Mouse (Mus musculus) erythroblast, adult 5-6 weeks (primary cell): ENCODE results near the gene Anks1. TPM values are rescaled to one million over a fixed set of nuclear protein-coding genes. Genes with fewer than 3 reads are reported as not detected.

Experiments used
- ATAC-seq: replicated peaks from 2 replicates; pipeline ENCODE4 v1.8.0; 2016; ENCODE audit warnings: moderate number of reproducible peaks, mild to moderate bottlenecking, moderate TSS enrichment, inconsistent platforms; ENCODE audit not compliant: poor library complexity, low FRiP score, severe bottlenecking
- total RNA-seq, 2 experiments: library from RNA; stranded (forward) in 1 of 2; stranded (reverse) in 1 of 2; fragments of 150-400 nt in 1 of 2; fragments of 200-764, 138-1000 nt in 1 of 2; gene quantifications; 2 replicates each; pipeline versions ENCODE4 v1.2.3 to v1.2.4; 2015 to 2017; ENCODE audit warnings: low replicate concordance in 2 of 2

Anks1 gene
- total RNA-seq, 2 experiments from 2014 or later = 6.1 to 8.5 TPM

GRCm38 (mm10) chr17:28036813-28037756 lies 128.0 kb downstream of the Anks1 start:
- ATAC-seq = no peak

DNA sequence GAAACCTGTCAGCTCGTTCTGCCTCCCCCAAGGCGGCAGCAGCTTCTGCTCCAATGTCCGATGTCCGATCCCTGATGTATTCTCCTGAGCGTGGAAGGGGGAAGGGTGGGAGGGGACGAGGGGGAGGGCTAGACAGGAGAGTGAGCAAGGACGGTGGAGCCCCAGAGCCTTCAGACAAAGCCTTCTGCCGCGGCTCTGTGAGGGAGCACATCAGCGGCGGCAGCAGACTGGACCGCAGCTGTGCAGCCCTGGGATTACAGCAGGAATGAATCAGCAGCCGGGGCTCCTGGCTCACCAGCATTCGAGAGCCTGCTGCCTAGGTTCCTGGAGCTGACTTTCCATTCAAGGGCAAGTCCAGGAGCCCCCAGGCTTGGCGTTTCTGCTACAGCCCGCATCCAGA lies 131.5 kb downstream of the Anks1 start:
- no peak for ATAC-seq

- ATAC-seq = no peak
These were observed 132.2 kb downstream of the Anks1 start for GRCm38 (mm10) chr17:28041298-28041697.

- no peak for ATAC-seq
These were observed 133.2 kb downstream of the Anks1 start for GRCm38 (mm10) chr17:28042299-28042771.

DNA sequence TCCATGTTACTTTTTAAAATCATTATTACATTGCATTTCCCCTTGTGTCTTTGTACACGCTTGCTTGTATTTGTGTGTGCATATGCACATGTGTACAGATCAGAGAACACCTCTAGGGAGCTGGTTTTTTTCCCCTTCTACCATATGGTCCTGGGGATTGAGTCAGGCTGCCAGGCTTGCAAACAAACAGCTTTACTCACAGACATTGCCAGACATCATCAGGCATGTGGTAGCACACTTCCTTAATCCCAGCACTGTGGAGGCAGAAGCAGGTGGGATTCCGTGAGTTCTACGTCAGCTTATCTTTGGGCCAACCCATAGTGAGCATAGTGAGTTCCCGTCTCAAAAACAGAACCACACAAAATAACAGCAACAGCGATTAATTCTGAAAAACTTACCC lies 137.9 kb downstream of the Anks1 start:
- ATAC-seq = no peak

- ATAC-seq = no peak
These were observed 138.4 kb downstream of the Anks1 start for GRCm38 (mm10) chr17:28047520-28047919.

DNA sequence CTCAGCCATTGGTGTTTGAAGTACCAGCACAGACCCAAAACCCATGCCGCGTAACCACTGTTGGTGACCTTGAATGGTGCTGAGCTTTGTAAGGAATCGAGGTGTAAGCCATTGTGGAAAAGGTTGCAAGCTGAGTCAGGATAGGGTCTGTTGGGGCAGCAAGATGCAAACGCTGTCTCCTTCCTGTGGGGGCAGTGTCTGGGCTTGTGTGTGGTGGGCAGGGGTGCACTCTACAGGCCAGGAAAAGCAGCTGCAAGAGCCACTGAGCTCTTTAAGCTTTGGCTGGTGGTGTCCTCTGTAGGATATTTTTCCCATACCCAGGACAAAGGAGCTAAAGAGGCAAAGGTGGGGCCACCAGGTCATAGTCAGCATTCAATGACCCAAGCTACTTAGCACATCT lies 139.3 kb downstream of the Anks1 start:
- ATAC-seq = no peak

GRCm38 (mm10) chr17:28050210-28050609 lies 141.1 kb downstream of the Anks1 start:
- ATAC-seq = no peak

DNA sequence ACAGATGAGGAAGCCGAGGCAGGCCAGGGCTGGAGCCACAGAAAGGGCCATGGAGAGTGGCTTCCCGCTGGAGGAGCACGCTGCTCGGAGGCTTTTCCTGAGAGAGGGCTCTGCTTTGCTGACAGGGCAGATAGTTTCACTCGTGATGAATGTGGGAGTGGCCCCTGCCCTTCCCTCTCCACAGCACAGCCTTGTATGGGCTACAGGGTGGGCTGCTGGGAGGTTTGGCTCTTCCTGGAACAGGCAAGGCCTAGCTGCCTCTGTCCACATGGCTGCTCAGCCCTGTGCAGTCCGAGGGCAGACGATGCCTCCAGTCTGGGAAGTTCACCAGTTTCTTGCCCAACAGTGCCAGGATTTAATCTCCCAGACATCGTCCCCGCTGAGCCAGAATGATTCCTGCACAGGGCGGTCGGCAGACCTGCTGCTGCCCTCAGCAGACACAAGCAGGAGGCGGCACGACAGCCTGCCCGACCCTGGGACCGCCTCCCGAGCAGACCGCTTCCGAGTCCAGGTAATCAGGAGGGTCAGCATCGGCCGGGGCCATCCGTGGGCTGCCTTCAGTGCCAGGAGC lies 143.3 kb downstream of the Anks1 start:
- no peak for ATAC-seq

GRCm38 (mm10) chr17:28058346-28058745 lies 149.2 kb downstream of the Anks1 start:
- ATAC-seq = no peak

DNA sequence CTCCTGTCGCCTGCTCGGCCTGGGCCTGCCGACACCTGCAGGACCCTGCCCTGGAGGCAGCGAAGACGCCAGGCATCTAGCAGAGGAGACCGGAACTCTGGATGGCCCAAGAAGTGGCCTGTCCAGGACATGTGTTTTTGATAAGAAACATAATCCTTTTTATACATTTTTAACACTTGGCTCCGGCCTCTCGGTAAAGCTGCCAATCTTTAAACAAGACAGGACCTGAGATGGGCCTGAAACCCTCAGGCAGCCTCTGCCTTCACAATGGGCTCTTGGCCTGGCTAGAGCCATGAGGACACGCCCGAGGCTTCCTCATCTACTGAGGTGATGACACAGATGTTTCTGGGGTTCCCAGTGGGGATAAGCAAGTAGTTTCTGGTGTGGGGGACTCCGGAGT lies 151.6 kb downstream of the Anks1 start:
- no peak for ATAC-seq

- no peak for ATAC-seq
These were observed 152.4 kb downstream of the Anks1 start for GRCm38 (mm10) chr17:28061472-28061871.

GRCm38 (mm10) chr17:28062710-28063109 lies 153.6 kb downstream of the Anks1 start:
- ATAC-seq = no peak

DNA sequence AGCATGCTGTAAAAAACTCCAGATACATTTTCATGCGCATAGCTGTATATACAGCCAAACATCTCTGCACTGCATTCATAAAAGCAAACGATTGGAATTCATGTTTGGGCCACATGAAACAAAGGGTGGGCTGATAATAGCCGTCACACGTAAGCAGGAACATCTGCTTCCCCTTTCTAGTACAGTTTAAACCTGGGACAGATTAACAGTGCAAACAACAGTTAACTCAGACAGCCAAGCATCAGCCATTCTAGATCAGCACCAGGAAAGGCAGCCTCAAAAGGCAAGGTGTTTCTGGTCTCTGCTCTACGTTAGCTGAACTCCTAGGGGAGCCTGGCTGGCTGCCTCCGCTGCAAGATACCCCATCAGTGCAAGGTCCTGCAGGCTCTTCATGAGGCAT lies 154.1 kb downstream of the Anks1 start:
- no peak for ATAC-seq

GRCm38 (mm10) chr17:28067303-28067702 lies 158.2 kb downstream of the Anks1 start:
- no peak for ATAC-seq

- no peak for ATAC-seq
These were observed 160.3 kb downstream of the Anks1 start for GRCm38 (mm10) chr17:28069446-28069845.

- ATAC-seq = no peak
These were observed 161.2 kb downstream of the Anks1 start for GRCm38 (mm10) chr17:28070256-28070655.

DNA sequence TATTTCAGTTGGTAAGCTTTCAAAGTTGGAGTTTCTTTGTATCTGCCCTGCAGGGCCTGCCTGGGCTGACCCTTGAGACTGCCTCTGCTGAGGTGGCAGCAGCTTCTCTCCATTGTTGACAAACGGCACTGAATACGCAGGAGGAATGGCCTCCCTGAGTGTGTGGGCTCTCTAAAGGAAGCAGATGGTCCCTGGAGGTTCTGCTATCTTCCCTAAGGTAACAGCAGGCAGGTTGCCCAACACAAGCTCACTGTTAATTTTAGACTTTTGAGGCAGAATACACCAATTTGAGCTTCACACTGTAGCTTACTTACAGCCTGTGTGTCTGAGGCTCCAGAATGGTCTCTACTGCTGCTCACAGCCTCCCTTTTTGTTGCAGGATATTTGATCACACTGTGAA lies 163.6 kb downstream of the Anks1 start:
- no peak for ATAC-seq

DNA sequence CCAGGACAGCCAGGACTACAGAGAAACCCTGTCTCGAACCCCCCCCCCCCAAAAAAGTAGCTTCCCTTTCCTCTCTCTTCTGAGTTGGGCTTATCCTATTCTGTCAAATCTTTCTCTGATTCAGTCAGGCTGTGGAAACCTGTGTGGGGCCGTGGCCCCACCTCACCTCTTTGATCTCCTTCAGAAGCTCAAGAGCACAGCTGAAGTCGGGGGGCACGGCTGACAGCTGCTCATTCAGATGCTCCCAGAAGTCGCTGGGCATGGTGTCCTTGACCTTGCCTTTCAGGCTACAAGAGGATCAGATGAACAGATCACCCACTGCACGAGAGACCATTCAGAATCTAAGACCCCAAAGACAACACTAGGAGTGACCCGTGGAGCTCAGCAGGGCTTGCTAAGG lies 165.4 kb downstream of the Anks1 start:
- ATAC-seq = no peak

GRCm38 (mm10) chr17:28078028-28078427 lies 168.9 kb downstream of the Anks1 start:
- no peak for ATAC-seq

DNA sequence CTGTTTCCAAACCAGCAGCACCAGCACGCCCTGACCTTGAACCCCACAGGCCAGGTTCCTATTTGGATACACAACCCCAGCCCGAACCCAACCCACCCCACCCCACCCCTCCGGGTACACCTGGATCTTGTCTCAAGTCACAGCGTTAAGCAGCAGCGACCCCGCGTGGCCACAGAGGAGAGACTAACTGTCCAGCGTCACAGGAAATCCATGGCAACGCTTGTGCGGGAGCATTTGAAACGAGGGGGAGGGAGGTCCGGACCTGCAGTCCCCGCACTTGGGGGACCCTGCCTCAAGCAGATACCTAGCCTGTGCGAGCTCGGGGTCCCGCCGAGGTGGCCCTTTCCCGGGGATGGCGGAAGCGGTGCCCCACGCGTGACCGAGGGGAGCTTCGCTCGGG lies 170.5 kb downstream of the Anks1 start:
- no peak for ATAC-seq
